17 mouse cellular contexts compared by ENCODE assay signal in genomic region chr16:18429641-18430040, GRCm38 (mm10). TPM values are rescaled to one million over a fixed set of nuclear protein-coding genes. Genes with fewer than 3 reads are reported as not detected.
A peak's percentile ranks its signal among the peaks of the same experiment; 100 is the strongest.
DNase-seq lines count a peak whose midpoint lies in the region; ATAC-seq and TF ChIP-seq lines count a peak whose summit lies in the region.
"Had no signal": no experiment of that assay in that cellular context is flagged by ENCODE, and none has a peak within 500 bp of the region (broad histone marks: within the 10 kb centered on the region; RNA-seq: fewer than 3 reads in every experiment).

No protein-coding gene starts in this region.

- no peak for TF ChIP-seq EP300 in MEL (IDR thresholded peaks at IDR 0.05; ENCODE audit: low read depth in 1 of 2, low read length in 2 of 2)
- TF ChIP-seq EP300 in liver, postnatal 0 days (IDR thresholded peaks at IDR 0.05; ENCODE audit: low read depth), result no peak

- TF ChIP-seq POLR2A in MEL (IDR thresholded peaks at IDR 0.05; ENCODE audit: control insufficient read depth in 1 of 2, insufficient read depth in 1 of 2, low read depth in 1 of 2, low read length in 2 of 2, poor library complexity in 1 of 2), result no peak
- TF ChIP-seq POLR2A in liver, adult 2 months (IDR thresholded peaks at IDR 0.05; ENCODE audit: extremely low read depth, insufficient read depth, low read length), result no peak

- no peak for TF ChIP-seq RAD21 in MEL (IDR thresholded peaks at IDR 0.05; ENCODE audit: low read depth, low read length)

- H3K27me3 ChIP-seq in heart, embryonic 11.5 days (ENCODE audit: control insufficient read depth, insufficient read depth, low read length), result no peaks in the 10 kb centered on the region
- H3K27me3 ChIP-seq in MEL (ENCODE audit: control insufficient read depth in 1 of 2, insufficient read depth in 2 of 2, low read length in 2 of 2), result no peaks in the 10 kb centered on the region
- H3K27me3 ChIP-seq in liver, adult 2 months (ENCODE audit: control insufficient read depth, insufficient read depth, low read length), result no peaks in the 10 kb centered on the region
- no peaks in the 10 kb centered on the region for H3K27me3 ChIP-seq in liver, postnatal 0 days (ENCODE audit: insufficient read depth, low read length)
- H3K27me3 ChIP-seq in midbrain, embryonic 11.5 days (ENCODE audit: control insufficient read depth, insufficient read depth, low read length), result no peaks in the 10 kb centered on the region
- H3K27me3 ChIP-seq: CH12.LX; forebrain, embryonic 15.5 days; hindbrain, embryonic 12.5 days; neural tube, embryonic 12.5 days had no signal

- peak overlapping the region; percentile 49 for H3K4me2 ChIP-seq in heart, embryonic 11.5 days
- H3K4me2 ChIP-seq in liver, postnatal 0 days (ENCODE audit: low read depth, low read length), result peak overlapping the region; percentile 89
- no peak overlapping the region for H3K4me2 ChIP-seq in midbrain, embryonic 11.5 days
- H3K4me2 ChIP-seq: forebrain, embryonic 15.5 days; hindbrain, embryonic 12.5 days; neural tube, embryonic 12.5 days had no signal

- H3K9ac ChIP-seq in heart, embryonic 11.5 days (ENCODE audit: low read depth, low read length), result 0 out of 2 replicates have a peak overlapping the region, but pooled peaks have one; percentile 52
- peak overlapping the region; percentile 62 for H3K9ac ChIP-seq in MEL (ENCODE audit: control insufficient read depth, low read depth, low read length, poor library complexity, severe bottlenecking)
- H3K9ac ChIP-seq in liver, adult 2 months (ENCODE audit: low read depth, low read length), result peak overlapping the region; percentile 29; the same call in 1 of the 2 replicates
- peak overlapping the region; percentile 63 for H3K9ac ChIP-seq in liver, postnatal 0 days (replicated peaks)
- no peak overlapping the region for H3K9ac ChIP-seq in midbrain, embryonic 11.5 days (ENCODE audit: low read length)
- H3K9ac ChIP-seq: forebrain, embryonic 15.5 days; hindbrain, embryonic 12.5 days; neural tube, embryonic 12.5 days had no signal

- H3K79me2 ChIP-seq in MEL (ENCODE audit: control insufficient read depth, insufficient read depth, low read length, poor library complexity), result peaks cover 28% of the 10 kb centered on the region
- peaks cover 14% of the 10 kb centered on the region; the same call in 1 of the 2 replicates for H3K79me2 ChIP-seq in liver, adult 2 months (ENCODE audit: control insufficient read depth, insufficient read depth, low read length)

- ATAC-seq in heart, embryonic 11.5 days (replicated peaks; ENCODE audit: insufficient number of reproducible peaks, low FRiP score, low TSS enrichment), result no peak
- no peak for ATAC-seq in liver, postnatal 0 days
- ATAC-seq in midbrain, embryonic 11.5 days (ENCODE audit: low FRiP score), result no peak
- ATAC-seq: forebrain, embryonic 15.5 days had no signal

- 0 out of 2 replicates have a peak overlapping the region, but pooled peaks have one; percentile 78 for H3K27ac ChIP-seq in heart, embryonic 11.5 days (ENCODE audit: low read depth, low read length)
- peak overlapping the region; percentile 93 for H3K27ac ChIP-seq in MEL (ENCODE audit: control insufficient read depth, low read depth, low read length)
- H3K27ac ChIP-seq in liver, adult 2 months (replicated peaks; ENCODE audit: insufficient read depth, low read depth, low read length), result peak overlapping the region; percentile 90
- H3K27ac ChIP-seq in liver, postnatal 0 days (ENCODE audit: low read depth), result peak overlapping the region; percentile 95
- no peak overlapping the region for H3K27ac ChIP-seq in midbrain, embryonic 11.5 days (ENCODE audit: low read depth, low read length)
- H3K27ac ChIP-seq: forebrain, embryonic 15.5 days; hindbrain, embryonic 12.5 days; neural tube, embryonic 12.5 days had no signal

- H3K4me3 ChIP-seq in heart, embryonic 11.5 days (ENCODE audit: low read depth, low read length), result peak overlapping the region; percentile 25
- peak overlapping the region; percentile 36 to 46 for H3K4me3 ChIP-seq in MEL (ENCODE audit: control insufficient read depth in 1 of 2, insufficient read depth in 1 of 2, low read depth in 2 of 2, low read length in 2 of 2)
- no peak overlapping the region for H3K4me3 ChIP-seq in liver, adult 2 months (ENCODE audit: insufficient read depth, low read depth, low read length)
- peak overlapping the region; percentile 83 for H3K4me3 ChIP-seq in liver, postnatal 0 days (ENCODE audit: low read depth, low read length)
- H3K4me3 ChIP-seq in midbrain, embryonic 11.5 days (ENCODE audit: low read depth, low read length), result no peak overlapping the region
- H3K4me3 ChIP-seq: forebrain, embryonic 15.5 days; hindbrain, embryonic 12.5 days; neural tube, embryonic 12.5 days had no signal

- WGBS in heart, embryonic 11.5 days (ENCODE audit: insufficient replicate concordance), result 78% methylated on average over 8 of the region's 8 CpGs
- 89% methylated on average over 8 of the region's 8 CpGs for WGBS in liver, adult 2 months
- WGBS in liver, postnatal 0 days (ENCODE audit: insufficient replicate concordance), result 57% methylated on average over 8 of the region's 8 CpGs
- WGBS in midbrain, embryonic 11.5 days, result 87% methylated on average over 8 of the region's 8 CpGs

- peaks cover 16% of the 10 kb centered on the region for H3K4me1 ChIP-seq in heart, embryonic 11.5 days (ENCODE audit: control insufficient read depth, insufficient read depth, low read length)
- peaks cover 35 to 42% of the 10 kb centered on the region in 2 experiments for H3K4me1 ChIP-seq in MEL (ENCODE audit: control insufficient read depth in 1 of 2, insufficient read depth in 2 of 2, low read length in 2 of 2)
- H3K4me1 ChIP-seq in liver, adult 2 months (ENCODE audit: control insufficient read depth, insufficient read depth, low read length), result peaks cover 26% of the 10 kb centered on the region
- H3K4me1 ChIP-seq in liver, postnatal 0 days (ENCODE audit: insufficient read depth), result peaks cover 29% of the 10 kb centered on the region
- peaks cover 7% of the 10 kb centered on the region for H3K4me1 ChIP-seq in midbrain, embryonic 11.5 days (ENCODE audit: control insufficient read depth, insufficient read depth, low read length)

- TF ChIP-seq CTCF in MEL (IDR thresholded peaks at IDR 0.05 in 2 of 3, conservative IDR thresholded peaks at IDR 0.05 in 1 of 3; ENCODE audit: control insufficient read depth in 1 of 3, insufficient read depth in 1 of 3, low read depth in 2 of 3, low read length in 3 of 3, poor library complexity in 1 of 3, severe bottlenecking in 1 of 3), result no peak
- TF ChIP-seq CTCF in liver, adult 2 months (IDR thresholded peaks at IDR 0.05; ENCODE audit: low read depth, low read length), result no peak
- TF ChIP-seq CTCF in liver, postnatal 0 days (IDR thresholded peaks at IDR 0.05; ENCODE audit: low read depth), result no peak

- no peaks in the 10 kb centered on the region; the same call in 1 of the 2 replicates for H3K36me3 ChIP-seq in heart, embryonic 11.5 days (ENCODE audit: control insufficient read depth, insufficient read depth, low read length)
- H3K36me3 ChIP-seq in MEL (ENCODE audit: control insufficient read depth in 1 of 2, insufficient read depth in 2 of 2, low read length in 2 of 2), result peaks cover 0 to 43% of the 10 kb centered on the region in 2 experiments; a peak in 2 of 4 replicates
- no peaks in the 10 kb centered on the region for H3K36me3 ChIP-seq in liver, adult 2 months (ENCODE audit: control insufficient read depth, insufficient read depth, low read length)
- H3K36me3 ChIP-seq in liver, postnatal 0 days (replicated peaks; ENCODE audit: insufficient read depth, low read length), result peaks cover 1% of the 10 kb centered on the region; the same call in 1 of the 2 replicates
- H3K36me3 ChIP-seq in midbrain, embryonic 11.5 days (ENCODE audit: control insufficient read depth, insufficient read depth, low read length), result no peaks in the 10 kb centered on the region
- H3K36me3 ChIP-seq: forebrain, embryonic 15.5 days; hindbrain, embryonic 12.5 days; neural tube, embryonic 12.5 days had no signal

- no peaks in the 10 kb centered on the region for H3K9me3 ChIP-seq in heart, embryonic 11.5 days (replicated peaks; ENCODE audit: control insufficient read depth, low read length)
- no peaks in the 10 kb centered on the region for H3K9me3 ChIP-seq in MEL (replicated peaks; ENCODE audit: insufficient read depth, low read length)
- H3K9me3 ChIP-seq in liver, postnatal 0 days (ENCODE audit: low read length), result no peaks in the 10 kb centered on the region
- no peaks in the 10 kb centered on the region for H3K9me3 ChIP-seq in midbrain, embryonic 11.5 days (ENCODE audit: control insufficient read depth, low read length)
- H3K9me3 ChIP-seq: forebrain, embryonic 15.5 days; hindbrain, embryonic 12.5 days; neural tube, embryonic 12.5 days had no signal

- no peak for DNase-seq in heart, adult 18-20 months
- DNase-seq in MEL (ENCODE audit: low read depth, low spot score), result no peak
- no peak for DNase-seq in liver, adult 2 months (ENCODE audit: extremely low read depth, low read depth, low spot score)
- no peak for DNase-seq in liver, postnatal 0 days
- no peak for DNase-seq in cerebellum, adult 9-10 months
- DNase-seq in midbrain, embryonic 11.5 days (ENCODE audit: low spot score, missing footprints), result no peak
- DNase-seq: cerebellum, adult 8-10 months; kidney, adult 8-10 months; kidney, postnatal 25 days; lung, adult 2 months; lung, postnatal 4 days; thymus, postnatal 4 days had no signal

TF ChIP-seq in MEL, 35 proteins besides CTCF, POLR2A, EP300 and RAD21 (continues in another document):
- no peak for TF ChIP-seq JUND (IDR thresholded peaks at IDR 0.05; ENCODE audit: low read depth, low read length)

RNA-seq across cellular contexts. Expression of gene Comt, which starts 3.0 kb away (rescaled TPM):
- polyA plus RNA-seq in heart, embryonic 11.5 days (2014; fragmentation: Nextera tagmentation; extraction: Ambion mirVana), result 90.1 and 96.5 TPM in 2 replicates
- total RNA-seq in heart, adult 18-20 months (2021), result 100 to 1,000 TPM; 123 to 141 TPM
- total RNA-seq in MEL (2012; rRNA removed), result 48.8 and 62.5 TPM in 2 replicates
- polyA plus RNA-seq in MEL (2012; ENCODE audit: insufficient read depth in 1 of 2, insufficient read length in 2 of 2, low read depth in 1 of 2, low replicate concordance in 2 of 2, missing spikeins in 1 of 2), result 10 to 100 TPM in 1 of 2 experiments, not detected in 1; 71.8 TPM
- total RNA-seq in liver, adult 2 months (2014; rRNA removed), result 474 and 538 TPM in 2 replicates
- 779 and 1,223 TPM in 2 replicates for polyA plus RNA-seq in liver, adult 2 months (2012; rRNA removed)
- polyA plus RNA-seq in liver, postnatal 0 days (2015; fragmentation: Nextera tagmentation; extraction: Ambion mirVana), result 100 and 125 TPM in 2 replicates
- 50.8 and 52.5 TPM in 2 replicates for polyA plus RNA-seq in midbrain, embryonic 11.5 days (2014; fragmentation: Nextera tagmentation; extraction: Ambion mirVana)

RNA-seq across cellular contexts. Expression of gene Txnrd2, which starts 3.5 kb away (rescaled TPM):
- polyA plus RNA-seq in heart, embryonic 11.5 days (2014; fragmentation: Nextera tagmentation; extraction: Ambion mirVana), result 32.6 and 32.8 TPM in 2 replicates
- 10 to 100 TPM; 42.9 to 44.4 TPM for total RNA-seq in heart, adult 18-20 months (2021)
- 25.7 and 31.2 TPM in 2 replicates for total RNA-seq in MEL (2012; rRNA removed)
- 10 to 100 TPM in 1 of 2 experiments, not detected in 1; 46.8 TPM for polyA plus RNA-seq in MEL (2012; ENCODE audit: insufficient read depth in 1 of 2, insufficient read length in 2 of 2, low read depth in 1 of 2, low replicate concordance in 2 of 2, missing spikeins in 1 of 2)
- 23.9 and 30.9 TPM in 2 replicates for total RNA-seq in liver, adult 2 months (2014; rRNA removed)
- 39.1 and 46.6 TPM in 2 replicates for polyA plus RNA-seq in liver, adult 2 months (2012; rRNA removed)
- polyA plus RNA-seq in liver, postnatal 0 days (2015; fragmentation: Nextera tagmentation; extraction: Ambion mirVana), result 51.2 and 53.3 TPM in 2 replicates
- 21.0 and 22.7 TPM in 2 replicates for polyA plus RNA-seq in midbrain, embryonic 11.5 days (2014; fragmentation: Nextera tagmentation; extraction: Ambion mirVana)

Comparison
In these comparisons a context has a peak if more than half of its experiments do, and no peak if none do; other contexts are left out.
1. H3K4me3 ChIP-seq: peak in heart, embryonic 11.5 days (single experiment), MEL (2 of 2) and liver, postnatal 0 days (single experiment); none in liver, adult 2 months (single experiment) and midbrain, embryonic 11.5 days (single experiment).